Mouse (Mus musculus) cerebellum, adult 2 months (tissue): ENCODE measurements around the gene Jpt1.

Experiments
- CTCF ChIP-seq: fragments of 200-500 bp; IDR thresholded peaks from 2 replicates; pipeline ENCODE4 v1.5.1; 2011; ENCODE audit warnings: low read depth, mild to moderate bottlenecking, control low read depth, low read length, moderate library complexity, borderline replicate concordance; ENCODE audit not compliant: insufficient read depth
- POLR2A ChIP-seq: fragments of 200-500 bp; IDR thresholded peaks from 2 replicates; pipeline ENCODE4 v1.6.1; 2011; ENCODE audit warnings: low read length, control low read depth, borderline replicate concordance; ENCODE audit not compliant: insufficient read depth

GRCm38 (mm10) chr11:115512004-115512403 lies 2.2 kb downstream of the Jpt1 start:
- TF ChIP-seq POLR2A (no peak), CTCF (no peak)
